Mouse (Mus musculus) cortical plate, adult 2 months (tissue): Measurements from ENCODE around the gene S100a2. TPM values are rescaled to one million over a fixed set of nuclear protein-coding genes. Genes with fewer than 3 reads are reported as not detected.

Experiments used
- H3K27ac ChIP-seq: fragments of 200-500 bp; 2 replicates; pipeline ENCODE4 v1.5.1; 2012; ENCODE audit warnings: low read length, control low read depth, inconsistent platforms; ENCODE audit not compliant: insufficient read depth
- H3K4me1 ChIP-seq: fragments of 200-500 bp; 2 replicates; pipeline ENCODE4 v1.6.1; 2011; ENCODE audit warnings: low read length; ENCODE audit not compliant: control insufficient read depth, insufficient read depth
- H3K4me3 ChIP-seq: fragments of 200-500 bp; 2 replicates; pipeline ENCODE4 v1.5.1; 2011; ENCODE audit warnings: mild to moderate bottlenecking, low read length, control low read depth; ENCODE audit not compliant: insufficient read depth
- CTCF ChIP-seq: fragments of 200-500 bp; IDR thresholded peaks from 2 replicates; pipeline ENCODE4 v1.5.1; 2011; ENCODE audit warnings: mild to moderate bottlenecking, control low read depth, low read length; ENCODE audit not compliant: insufficient read depth; ENCODE audit errors: extremely low read depth
- POLR2A ChIP-seq: fragments of 200-500 bp; IDR thresholded peaks from 2 replicates; pipeline ENCODE4 v1.6.1; 2011; ENCODE audit warnings: mild to moderate bottlenecking, low read length, control low read depth; ENCODE audit not compliant: insufficient read depth; ENCODE audit errors: extremely low read depth
- polyA plus RNA-seq: library from polyadenylated mRNA; depleted of rRNA; stranded (reverse); fragments of >200 nt; gene quantifications from 2 replicates; pipeline ENCODE4 v1.2.3, GENCODE M21; 2012

Gene S100a2
- polyA plus RNA-seq, 1 experiment, result not detected

GRCm38 (mm10) chr3:90579433-90579832 lies 10.6 kb upstream of the S100a2 start:
- Histone ChIP-seq H3K27ac (no peak overlapping the region), H3K4me1 (peaks cover 3% of the 10 kb centered on the region; the same call in 1 of the 2 replicates), H3K4me3 (no peak overlapping the region)
- TF ChIP-seq POLR2A (no peak), CTCF (no peak)

DNA sequence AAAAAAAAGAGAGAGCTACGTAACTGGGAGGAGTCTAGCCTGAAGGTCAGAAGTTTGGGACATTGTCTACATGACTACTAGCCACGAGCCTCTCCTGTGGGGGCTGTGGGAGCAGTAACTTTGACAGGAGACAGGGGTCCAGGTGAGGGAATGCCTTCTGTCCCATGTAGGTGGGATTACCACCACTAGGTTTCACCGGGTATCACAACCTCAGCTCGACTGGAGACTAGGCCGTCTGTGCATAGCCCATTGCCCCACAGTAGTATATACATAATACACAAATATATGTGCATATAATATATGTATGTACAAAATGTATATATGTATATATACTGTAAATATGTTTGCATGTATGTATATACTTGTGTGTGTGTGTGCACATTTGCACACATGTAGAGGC lies 8.9 kb upstream of the S100a2 start:
- no peak overlapping the region for H3K27ac ChIP-seq
- TF ChIP-seq CTCF, result no peak
- no peak for TF ChIP-seq POLR2A

GRCm38 (mm10) chr3:90582156-90582555 lies 7.9 kb upstream of the S100a2 start:
- Histone ChIP-seq H3K4me3 (no peak overlapping the region), H3K4me1 (peaks cover 3% of the 10 kb centered on the region; the same call in 1 of the 2 replicates), H3K27ac (no peak overlapping the region)
- TF ChIP-seq POLR2A (no peak), CTCF (no peak)

More for the DNA sequence above, 8.9 kb upstream of the S100a2 start:
- H3K4me1 ChIP-seq, result peaks cover under 1% of the 10 kb centered on the region; the same call in 1 of the 2 replicates
- H3K4me3 ChIP-seq, result no peak overlapping the region

- Histone ChIP-seq H3K27ac (no peak overlapping the region), H3K4me3 (no peak overlapping the region), H3K4me1 (peaks cover 3% of the 10 kb centered on the region)
- no peak for TF ChIP-seq POLR2A
- TF ChIP-seq CTCF, result no peak
Observed at GRCm38 (mm10) chr3:90582556-90582955, 7.5 kb upstream of the S100a2 start.

DNA sequence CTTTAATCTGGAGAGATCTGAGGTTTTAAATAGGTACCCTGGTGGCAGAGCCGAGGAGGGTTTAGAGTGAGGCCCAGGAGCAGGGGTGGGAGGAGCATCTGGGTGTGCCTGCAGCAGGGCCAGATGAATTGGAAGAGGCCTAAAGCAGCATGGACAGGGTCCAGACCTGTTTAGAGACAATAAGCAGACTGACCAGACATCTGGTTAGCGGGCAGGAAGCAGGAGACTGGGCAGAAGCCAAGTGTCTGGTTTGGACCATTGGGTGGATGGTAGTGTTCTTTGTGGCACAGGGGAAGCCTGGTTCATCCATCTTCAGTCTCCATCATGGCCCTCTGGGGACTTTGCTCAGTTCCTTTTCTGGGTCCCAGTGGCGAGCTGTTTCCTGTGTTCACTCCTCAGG lies 6.2 kb upstream of the S100a2 start:
- Histone ChIP-seq H3K27ac (no peak overlapping the region), H3K4me3 (no peak overlapping the region), H3K4me1 (peaks cover 3% of the 10 kb centered on the region)
- TF ChIP-seq POLR2A (no peak), CTCF (no peak)

DNA sequence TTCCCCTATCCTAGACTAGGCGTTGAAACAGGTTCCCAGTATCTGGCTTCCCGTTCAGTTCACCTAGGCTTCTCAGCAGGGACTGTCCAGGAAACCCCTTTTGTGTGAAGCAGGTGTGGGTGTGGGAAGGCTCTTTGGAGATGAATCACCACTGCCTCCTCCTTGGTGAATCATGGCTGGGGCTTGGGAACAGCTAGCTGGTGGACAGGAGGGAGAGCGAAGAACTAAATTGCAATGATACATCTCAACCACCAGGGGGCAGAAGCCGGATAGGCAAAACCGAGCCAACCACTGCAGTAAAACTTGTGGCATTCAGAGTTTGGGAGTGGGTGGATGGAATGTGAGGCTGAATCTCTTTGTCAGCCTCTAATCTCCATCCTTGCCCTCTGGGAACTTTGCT lies 4.5 kb upstream of the S100a2 start:
- H3K4me3 ChIP-seq, result no peak overlapping the region
- no peak for TF ChIP-seq POLR2A
- TF ChIP-seq CTCF, result peak; percentile 87
- H3K27ac ChIP-seq, result no peak overlapping the region
- peaks cover 3% of the 10 kb centered on the region for H3K4me1 ChIP-seq

DNA sequence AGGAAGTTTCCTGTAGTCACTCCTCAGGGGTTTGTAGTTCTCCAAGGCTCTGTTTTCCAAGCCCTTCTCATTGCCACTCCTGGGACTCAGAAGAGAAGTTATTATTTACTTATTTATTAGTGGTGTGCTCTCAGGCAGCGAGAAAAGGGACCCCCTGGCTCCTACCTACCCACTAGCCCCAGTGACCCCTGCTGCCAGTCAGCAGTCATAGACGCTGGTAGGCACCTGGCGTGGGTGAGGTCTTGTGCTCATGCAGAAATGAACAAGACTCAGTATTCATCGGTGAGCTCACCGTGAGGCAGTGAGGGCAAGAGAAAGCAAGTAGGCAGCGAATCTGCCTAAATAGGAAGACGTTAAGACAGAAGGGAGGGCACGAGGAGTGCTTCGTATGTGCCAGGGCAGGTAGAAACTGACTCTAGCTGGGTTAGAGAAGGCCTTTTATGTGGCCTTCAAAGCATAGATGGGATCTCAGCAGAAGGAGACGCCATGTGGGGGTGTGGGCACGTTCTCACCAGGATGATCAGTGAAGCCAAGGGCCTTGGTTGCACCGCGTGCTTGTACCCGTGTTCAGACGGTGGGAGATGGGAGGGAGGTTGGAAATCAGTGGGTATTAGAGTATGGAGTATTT lies 3.9 kb upstream of the S100a2 start:
- TF ChIP-seq CTCF (no peak), POLR2A (no peak)
- Histone ChIP-seq H3K4me3 (no peak overlapping the region), H3K27ac (0 out of 2 replicates have a peak overlapping the region, but pooled peaks have one; percentile 85), H3K4me1 (peaks cover 3% of the 10 kb centered on the region)

- no peak overlapping the region for H3K4me3 ChIP-seq
- TF ChIP-seq POLR2A, result no peak
- TF ChIP-seq CTCF, result no peak
Observed at GRCm38 (mm10) chr3:90586906-90587305, 3.1 kb upstream of the S100a2 start.

DNA sequence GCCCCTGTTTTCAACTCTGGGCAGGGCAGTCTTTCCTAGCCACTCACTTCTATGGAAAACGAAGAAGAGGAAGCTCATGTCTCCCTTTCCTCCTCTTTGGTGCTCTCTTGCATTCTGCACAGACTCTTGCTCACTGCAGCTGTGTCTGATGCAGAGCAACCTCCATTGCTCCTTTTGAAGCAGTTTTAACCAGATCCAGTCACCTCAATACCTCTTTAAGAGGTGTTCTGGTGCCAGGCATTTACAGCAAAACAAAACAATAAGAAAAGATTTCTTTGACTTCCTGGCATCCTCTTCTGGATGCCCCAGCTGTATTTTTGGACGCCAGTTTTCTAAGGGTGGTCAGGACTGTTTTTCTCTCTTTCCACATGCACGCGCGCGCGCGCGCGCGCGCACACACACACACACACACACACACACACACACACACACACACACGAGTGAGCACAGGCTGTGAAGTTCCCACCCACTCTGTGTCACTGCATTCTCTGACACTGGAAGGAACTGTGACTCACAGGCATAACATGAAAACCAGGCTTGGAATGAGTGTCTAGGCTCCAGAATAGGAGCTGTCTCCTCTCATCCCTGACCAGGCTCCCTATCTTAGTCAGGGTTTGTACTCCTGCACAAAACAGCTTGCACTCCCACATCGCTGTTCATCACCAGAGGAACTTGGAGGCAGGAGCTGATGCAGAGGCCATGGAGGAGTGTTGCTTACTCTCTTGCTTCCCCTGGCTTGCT lies 2.5 kb upstream of the S100a2 start:
- H3K4me1 ChIP-seq, result peaks cover 3% of the 10 kb centered on the region
- no peak overlapping the region for H3K4me3 ChIP-seq
- TF ChIP-seq POLR2A (no peak), CTCF (no peak)
- H3K27ac ChIP-seq, result peak overlapping the region; percentile 85

More at GRCm38 (mm10) chr3:90586906-90587305, 3.1 kb upstream of the S100a2 start:
- H3K4me1 ChIP-seq, result peaks cover 3% of the 10 kb centered on the region
- H3K27ac ChIP-seq, result peak overlapping the region; percentile 85

DNA sequence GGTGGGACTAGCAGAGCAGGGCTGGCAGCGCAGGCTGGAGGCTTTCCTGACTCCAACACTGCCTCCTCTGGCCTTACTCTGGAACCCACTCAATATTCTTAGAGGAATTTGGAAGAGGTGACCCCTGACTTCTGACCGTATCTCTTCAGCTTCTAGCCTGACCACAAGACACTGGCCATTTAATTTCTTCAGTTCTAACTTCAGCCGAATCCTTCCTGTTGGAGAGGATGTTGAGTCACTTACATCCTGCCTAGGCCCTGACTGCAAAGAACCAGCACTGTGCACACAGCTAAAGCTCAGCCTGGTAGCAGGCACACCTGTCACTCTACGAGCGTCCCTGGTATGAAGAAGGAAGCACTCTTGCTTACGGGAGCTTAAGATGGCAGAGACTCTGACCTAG lies 657 bp upstream of the S100a2 start:
- Histone ChIP-seq H3K4me3 (no peak overlapping the region), H3K4me1 (peaks cover 3% of the 10 kb centered on the region), H3K27ac (no peak overlapping the region)
- TF ChIP-seq CTCF (no peak), POLR2A (no peak)
